Mouse (Mus musculus) olfactory bulb, adult 2 months (tissue): ENCODE data around the gene Wdr78.

ENCODE experiments used
- CTCF ChIP-seq: fragments of 200-500 bp; IDR thresholded peaks from 2 replicates; pipeline ENCODE4 v1.5.1; 2012; ENCODE audit warnings: low read depth, mild to moderate bottlenecking, low read length, moderate library complexity; ENCODE audit not compliant: insufficient read depth
- POLR2A ChIP-seq: fragments of 200-500 bp; IDR thresholded peaks from 2 replicates; pipeline ENCODE4 v1.6.1; 2012; ENCODE audit warnings: mild to moderate bottlenecking, low read depth, low read length, moderate library complexity; ENCODE audit not compliant: insufficient read depth

- no peak for TF ChIP-seq CTCF
- peak; percentile 74; the same call in 1 of the 2 replicates for TF ChIP-seq POLR2A
These were observed 5.1 kb upstream of the Wdr78 start for GRCm38 (mm10) chr4:103119229-103120027.
